Mouse (Mus musculus): ENCODE results near the gene Cyp4f17. TPM values are rescaled to one million over a fixed set of nuclear protein-coding genes. Genes with fewer than 3 reads are reported as not detected.
"Not testable (repeated sequence)": the region's sequence is repeated elsewhere in the genome, so short reads cannot be mapped to it uniquely, and the experiment has no call there.

Cyp4f17 gene
- polyA plus RNA-seq, 1 experiment from 2014 or later = 7.1 TPM

- peak; percentile 58; the same call in 1 of the 2 replicates for ATAC-seq (ENCODE audit: insufficient number of reproducible peaks, low FRiP score)
- Histone ChIP-seq H3K4me3 (peak overlapping the region; percentile 36), H3K9ac (no peak overlapping the region), H3K27me3 (replicated peaks) (peaks cover 15% of the 10 kb centered on the region), H3K4me1 (replicated peaks) (peaks cover 5% of the 10 kb centered on the region; the same call in 1 of the 2 replicates), H3K36me3 (no peaks in the 10 kb centered on the region), H3K9me3 (replicated peaks) (0 out of 2 replicates have a peak, but pooled peaks cover 4% of the 10 kb centered on the region), H3K27ac (ENCODE audit: poor library complexity, severe bottlenecking) (no peak overlapping the region), H3K4me2 (peak overlapping the region; percentile 67)
- WGBS = 10% methylated on average over 30 of the region's 30 CpGs
Observed at GRCm38 (mm10) chr17:32492349-32492980, 13.4 kb upstream of the Cyp4f17 start.

GRCm38 (mm10) chr17:32494601-32495000, 11.2 kb upstream of the Cyp4f17 start:
- Histone ChIP-seq H3K27ac (ENCODE audit: poor library complexity, severe bottlenecking) (no peak overlapping the region), H3K27me3 (replicated peaks) (peaks cover 15% of the 10 kb centered on the region), H3K9me3 (replicated peaks) (0 out of 2 replicates have a peak, but pooled peaks cover 4% of the 10 kb centered on the region), H3K36me3 (no peaks in the 10 kb centered on the region), H3K4me1 (replicated peaks) (peaks cover 5% of the 10 kb centered on the region; the same call in 1 of the 2 replicates), H3K4me3 (no peak overlapping the region), H3K4me2 (no peak overlapping the region), H3K9ac (no peak overlapping the region)
- no peak for ATAC-seq (ENCODE audit: insufficient number of reproducible peaks, low FRiP score)
- WGBS = 61% methylated on average over 1 of the region's 1 CpGs

GRCm38 (mm10) chr17:32500511-32500910, 5.3 kb upstream of the Cyp4f17 start:
- not testable (repeated sequence) for H3K36me3 ChIP-seq; H3K27me3 ChIP-seq (replicated peaks); H3K4me3 ChIP-seq; H3K27ac ChIP-seq (ENCODE audit: poor library complexity, severe bottlenecking); H3K9me3 ChIP-seq (replicated peaks); H3K4me2 ChIP-seq; ATAC-seq (ENCODE audit: insufficient number of reproducible peaks, low FRiP score); H3K9ac ChIP-seq
- 77% methylated on average over 4 of the region's 4 CpGs for WGBS
- peaks cover 15% of the 10 kb centered on the region for H3K4me1 ChIP-seq (replicated peaks)

GRCm38 (mm10) chr17:32501051-32501450, 4.8 kb upstream of the Cyp4f17 start:
- no peak for ATAC-seq (ENCODE audit: insufficient number of reproducible peaks, low FRiP score)
- H3K4me3 ChIP-seq = no peak overlapping the region
- WGBS = 65% methylated on average over 3 of the region's 3 CpGs

GRCm38 (mm10) chr17:32503111-32503510, 2.7 kb upstream of the Cyp4f17 start:
- no peak overlapping the region for H3K4me3 ChIP-seq
- no peaks in the 10 kb centered on the region for H3K9me3 ChIP-seq (replicated peaks)
- ATAC-seq (ENCODE audit: insufficient number of reproducible peaks, low FRiP score) = no peak
- 62% methylated on average over 2 of the region's 2 CpGs for WGBS
- no peaks in the 10 kb centered on the region for H3K27me3 ChIP-seq (replicated peaks)
- H3K4me2 ChIP-seq = no peak overlapping the region
- H3K4me1 ChIP-seq (replicated peaks) = peaks cover 28% of the 10 kb centered on the region
- H3K9ac ChIP-seq = no peak overlapping the region
- H3K36me3 ChIP-seq = no peaks in the 10 kb centered on the region
- H3K27ac ChIP-seq (ENCODE audit: poor library complexity, severe bottlenecking) = no peak overlapping the region

More at GRCm38 (mm10) chr17:32501051-32501450, 4.8 kb upstream of the Cyp4f17 start:
- Histone ChIP-seq H3K4me1 (replicated peaks) (peaks cover 18% of the 10 kb centered on the region), H3K9ac (no peak overlapping the region), H3K4me2 (no peak overlapping the region), H3K27ac (ENCODE audit: poor library complexity, severe bottlenecking) (no peak overlapping the region), H3K36me3 (no peaks in the 10 kb centered on the region), H3K27me3 (replicated peaks) (no peaks in the 10 kb centered on the region), H3K9me3 (replicated peaks) (no peaks in the 10 kb centered on the region)

- Histone ChIP-seq H3K36me3 (0 out of 2 replicates have a peak, but pooled peaks cover 10% of the 10 kb centered on the region), H3K4me1 (replicated peaks) (peaks cover 25% of the 10 kb centered on the region), H3K4me2 (peak overlapping the region; percentile 90), H3K9ac (peak overlapping the region; percentile 77), H3K4me3 (peak overlapping the region; percentile 56), H3K27ac (ENCODE audit: poor library complexity, severe bottlenecking) (peak overlapping the region; percentile 88), H3K9me3 (replicated peaks) (no peaks in the 10 kb centered on the region), H3K27me3 (replicated peaks) (no peaks in the 10 kb centered on the region)
- peak; percentile 18; the same call in 1 of the 2 replicates for ATAC-seq (ENCODE audit: insufficient number of reproducible peaks, low FRiP score)
- WGBS = 35% methylated on average over 9 of the region's 9 CpGs
Observed at GRCm38 (mm10) chr17:32506729-32507245, 937 bp downstream of the Cyp4f17 start.

GRCm38 (mm10) chr17:32516126-32516525, 10.3 kb downstream of the Cyp4f17 start:
- Histone ChIP-seq H3K9me3 (replicated peaks) (no peaks in the 10 kb centered on the region), H3K4me2 (no peak overlapping the region), H3K4me1 (replicated peaks) (no peaks in the 10 kb centered on the region), H3K9ac (no peak overlapping the region), H3K27me3 (replicated peaks) (no peaks in the 10 kb centered on the region), H3K27ac (ENCODE audit: poor library complexity, severe bottlenecking) (no peak overlapping the region), H3K36me3 (no peaks in the 10 kb centered on the region), H3K4me3 (no peak overlapping the region)
- 71% methylated on average over 5 of the region's 5 CpGs for WGBS
- no peak for ATAC-seq (ENCODE audit: insufficient number of reproducible peaks, low FRiP score)

- 79% methylated on average over 5 of the region's 5 CpGs for WGBS
- H3K27me3 ChIP-seq (replicated peaks) = no peaks in the 10 kb centered on the region
- H3K9ac ChIP-seq = no peak overlapping the region
- no peaks in the 10 kb centered on the region for H3K4me1 ChIP-seq (replicated peaks)
- ATAC-seq (ENCODE audit: insufficient number of reproducible peaks, low FRiP score) = no peak
- no peak overlapping the region for H3K4me2 ChIP-seq
- peaks cover 15% of the 10 kb centered on the region for H3K36me3 ChIP-seq
- H3K9me3 ChIP-seq (replicated peaks) = no peaks in the 10 kb centered on the region
- no peak overlapping the region for H3K4me3 ChIP-seq
- H3K27ac ChIP-seq (ENCODE audit: poor library complexity, severe bottlenecking) = no peak overlapping the region
Observed at GRCm38 (mm10) chr17:32521981-32522380, 16.1 kb downstream of the Cyp4f17 start.

- Histone ChIP-seq H3K4me3 (no peak overlapping the region), H3K4me1 (replicated peaks) (no peaks in the 10 kb centered on the region), H3K36me3 (peaks cover 15% of the 10 kb centered on the region), H3K9me3 (replicated peaks) (no peaks in the 10 kb centered on the region), H3K9ac (no peak overlapping the region), H3K27ac (ENCODE audit: poor library complexity, severe bottlenecking) (no peak overlapping the region), H3K4me2 (no peak overlapping the region), H3K27me3 (replicated peaks) (no peaks in the 10 kb centered on the region)
- WGBS = 80% methylated on average over 4 of the region's 4 CpGs
- no peak for ATAC-seq (ENCODE audit: insufficient number of reproducible peaks, low FRiP score)
Observed at GRCm38 (mm10) chr17:32522386-32522785, 16.5 kb downstream of the Cyp4f17 start.

- no peak overlapping the region for H3K9ac ChIP-seq
- ATAC-seq (ENCODE audit: insufficient number of reproducible peaks, low FRiP score) = no peak
- H3K27me3 ChIP-seq (replicated peaks) = no peaks in the 10 kb centered on the region
- H3K9me3 ChIP-seq (replicated peaks) = no peaks in the 10 kb centered on the region
- WGBS = 80% methylated on average over 5 of the region's 5 CpGs
- no peak overlapping the region for H3K27ac ChIP-seq (ENCODE audit: poor library complexity, severe bottlenecking)
- no peak overlapping the region for H3K4me3 ChIP-seq
- peaks cover 15% of the 10 kb centered on the region for H3K36me3 ChIP-seq
- no peak overlapping the region for H3K4me2 ChIP-seq
- no peaks in the 10 kb centered on the region for H3K4me1 ChIP-seq (replicated peaks)
Observed at GRCm38 (mm10) chr17:32522816-32523215, 17.0 kb downstream of the Cyp4f17 start.

- H3K27me3 ChIP-seq (replicated peaks) = no peaks in the 10 kb centered on the region
- H3K36me3 ChIP-seq = peaks cover 15% of the 10 kb centered on the region
- H3K9ac ChIP-seq = no peak overlapping the region
- WGBS = 83% methylated on average over 11 of the region's 11 CpGs
- ATAC-seq (ENCODE audit: insufficient number of reproducible peaks, low FRiP score) = no peak
- H3K4me3 ChIP-seq = no peak overlapping the region
- no peak overlapping the region for H3K4me2 ChIP-seq
- H3K9me3 ChIP-seq (replicated peaks) = no peaks in the 10 kb centered on the region
- no peak overlapping the region for H3K27ac ChIP-seq (ENCODE audit: poor library complexity, severe bottlenecking)
- H3K4me1 ChIP-seq (replicated peaks) = peaks cover 7% of the 10 kb centered on the region; the same call in 1 of the 2 replicates
Observed at GRCm38 (mm10) chr17:32523895-32524294, 18.0 kb downstream of the Cyp4f17 start.
